ENCODE assay signal across 23 mouse cellular contexts in the genomic region with DNA sequence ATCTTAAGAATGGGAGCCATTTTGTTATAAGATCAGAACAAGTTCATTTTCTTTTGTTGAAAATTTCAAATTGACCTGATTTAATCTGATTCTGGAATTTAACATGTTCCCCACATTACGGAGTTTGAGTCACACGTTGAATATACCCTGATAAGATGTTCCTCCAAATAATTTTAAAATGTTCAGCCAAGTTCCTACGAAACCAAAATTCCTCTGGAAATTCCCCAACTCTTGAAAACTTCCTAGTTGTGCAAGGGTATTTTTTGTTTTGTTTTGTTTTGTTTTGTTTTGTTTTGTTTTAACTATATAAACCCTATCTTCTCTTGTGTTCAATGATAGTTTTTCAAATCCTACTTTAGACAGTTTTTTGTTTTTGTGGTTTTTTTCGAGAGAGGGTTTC. TPM values are rescaled to one million over a fixed set of nuclear protein-coding genes. Genes with fewer than 3 reads are reported as not detected.
DNase-seq lines count a peak whose midpoint lies in the region; ATAC-seq and TF ChIP-seq lines count a peak whose summit lies in the region.
"Had no signal": no experiment of that assay in that cellular context is flagged by ENCODE, and none has a peak within 500 bp of the region (broad histone marks: within the 10 kb centered on the region; RNA-seq: fewer than 3 reads in every experiment).

No protein-coding gene starts in this region.

- peak; percentile 55 to 59 for DNase-seq in heart, adult 18-20 months
- no peak for DNase-seq in liver
- DNase-seq in spleen, adult 2 months (ENCODE audit: low read depth in 1 of 2, low spot score in 2 of 2), result no peak
- no peak for DNase-seq in spleen, adult 12 weeks (ENCODE audit: low spot score)
- DNase-seq in skeletal muscle tissue, adult 2 months (ENCODE audit: low read depth, low spot score), result peak; percentile 18
- DNase-seq: adrenal gland, adult 8-10 months; cerebellum, adult 11-12 months; cerebellum, postnatal 10 days; heart, postnatal 4 days; kidney, adult 9 months; kidney, postnatal 14 days; right cerebral cortex, adult 18-20 months; thymus, postnatal 14 days had no signal

- TF ChIP-seq POLR2A in spleen, adult 2 months (IDR thresholded peaks at IDR 0.05; ENCODE audit: low read depth, low read length), result no peak

- H3K4me2 ChIP-seq in heart, embryonic 12.5 days, result no peak overlapping the region
- H3K4me2 ChIP-seq in liver, embryonic 12.5 days, result peak overlapping the region; percentile 61; the same call in 1 of the 2 replicates
- H3K4me2 ChIP-seq: midbrain, embryonic 12.5 days; neural tube, embryonic 15.5 days had no signal

- peaks cover 22% of the 10 kb centered on the region for H3K4me1 ChIP-seq in heart, embryonic 12.5 days (replicated peaks)
- peaks cover 71% of the 10 kb centered on the region for H3K4me1 ChIP-seq in liver, embryonic 12.5 days
- peaks cover 15% of the 10 kb centered on the region; the same call in 1 of the 2 replicates for H3K4me1 ChIP-seq in spleen, adult 2 months (ENCODE audit: control insufficient read depth, insufficient read depth, insufficient read length)

- H3K36me3 ChIP-seq in heart, embryonic 12.5 days, result peaks cover 20% of the 10 kb centered on the region
- peaks cover 31% of the 10 kb centered on the region for H3K36me3 ChIP-seq in liver, embryonic 12.5 days
- H3K36me3 ChIP-seq in spleen, adult 2 months (ENCODE audit: control insufficient read depth, insufficient read depth, low read length), result peaks cover 8% of the 10 kb centered on the region

- TF ChIP-seq CTCF in spleen, adult 2 months (IDR thresholded peaks at IDR 0.05; ENCODE audit: extremely low read depth, insufficient read depth, insufficient read length, insufficient replicate concordance), result no peak

- 85% methylated on average over 4 of the region's 4 CpGs for WGBS in heart, embryonic 12.5 days
- WGBS in liver, embryonic 12.5 days (ENCODE audit: insufficient replicate concordance), result 75% methylated on average over 4 of the region's 4 CpGs
- 79% methylated on average over 4 of the region's 4 CpGs for WGBS in spleen, adult 2 months

- no peak overlapping the region for H3K4me3 ChIP-seq in heart, embryonic 12.5 days
- no peak overlapping the region for H3K4me3 ChIP-seq in liver, embryonic 12.5 days
- no peak overlapping the region for H3K4me3 ChIP-seq in spleen, adult 2 months (ENCODE audit: extremely low read depth, insufficient read depth, insufficient read length)
- H3K4me3 ChIP-seq: embryonic facial prominence, embryonic 10.5 days; forebrain, embryonic 10.5 days; limb, embryonic 10.5 days; midbrain, embryonic 12.5 days; neural tube, embryonic 15.5 days had no signal

- H3K27ac ChIP-seq in heart, embryonic 12.5 days (ENCODE audit: poor library complexity, severe bottlenecking), result no peak overlapping the region
- H3K27ac ChIP-seq in liver, embryonic 12.5 days, result peak overlapping the region; percentile 74
- H3K27ac ChIP-seq in spleen, adult 2 months (ENCODE audit: insufficient read depth, low read length), result peak overlapping the region; percentile 27; the same call in 1 of the 2 replicates
- H3K27ac ChIP-seq: embryonic facial prominence, embryonic 10.5 days; forebrain, embryonic 10.5 days; hindbrain, embryonic 14.5 days; limb, embryonic 10.5 days; midbrain, embryonic 12.5 days; neural tube, embryonic 15.5 days had no signal

- H3K9ac ChIP-seq in heart, embryonic 12.5 days, result no peak overlapping the region
- no peak overlapping the region for H3K9ac ChIP-seq in liver, embryonic 12.5 days
- H3K9ac ChIP-seq: hindbrain, embryonic 14.5 days; midbrain, embryonic 12.5 days; neural tube, embryonic 15.5 days had no signal

- H3K27me3 ChIP-seq in heart, embryonic 12.5 days (replicated peaks), result no peaks in the 10 kb centered on the region
- no peaks in the 10 kb centered on the region for H3K27me3 ChIP-seq in liver, embryonic 12.5 days (replicated peaks)
- no peaks in the 10 kb centered on the region for H3K27me3 ChIP-seq in spleen, adult 2 months (ENCODE audit: control insufficient read depth, insufficient read depth, low read length)
- H3K27me3 ChIP-seq: midbrain, embryonic 12.5 days; neural tube, embryonic 15.5 days had no signal

- no peaks in the 10 kb centered on the region for H3K9me3 ChIP-seq in heart, embryonic 12.5 days (replicated peaks)
- H3K9me3 ChIP-seq in liver, embryonic 12.5 days (replicated peaks), result no peaks in the 10 kb centered on the region
- H3K9me3 ChIP-seq: embryonic facial prominence, embryonic 10.5 days; forebrain, embryonic 10.5 days; limb, embryonic 10.5 days; midbrain, embryonic 12.5 days; neural tube, embryonic 15.5 days had no signal

- ATAC-seq in heart, embryonic 12.5 days (ENCODE audit: insufficient number of reproducible peaks, low FRiP score), result no peak
- ATAC-seq in liver, embryonic 12.5 days, result no peak
- no peak for ATAC-seq in erythroid progenitor cell, adult 5-6 weeks (replicated peaks; ENCODE audit: low FRiP score, poor library complexity, severe bottlenecking)
- ATAC-seq: forebrain, embryonic 16.5 days had no signal

RNA-seq across cellular contexts. Expression of a gene that starts 8.2 kb away (rescaled TPM):
- 10 to 100 TPM; 25.4 to 29.4 TPM for total RNA-seq in heart, adult 18-20 months (2021)
- polyA plus RNA-seq in heart, embryonic 12.5 days (2016; fragmentation: Nextera tagmentation; extraction: Ambion mirVana), result 26.0 and 28.2 TPM in 2 replicates
- polyA plus RNA-seq in liver, embryonic 12.5 days (2016; fragmentation: Nextera tagmentation; extraction: Ambion mirVana), result 15.0 and 15.6 TPM in 2 replicates
- 16.4 and 17.7 TPM in 2 replicates for polyA plus RNA-seq in spleen, adult 2 months (2012; rRNA removed)
- 56.6 and 59.9 TPM in 2 replicates for total RNA-seq in erythroid progenitor cell, adult 5-6 weeks (2015; ENCODE audit: low replicate concordance)
- total RNA-seq in erythroid progenitor cell, adult 5-6 weeks (2017; ENCODE audit: low replicate concordance), result 45.6 and 63.0 TPM in 2 replicates

RNA-seq across cellular contexts. Expression of a gene that starts 44.3 kb away (rescaled TPM):
- total RNA-seq in heart, adult 18-20 months (2021), result 10 to 100 TPM in 1 of 2 experiments, 1 to 10 TPM in 1; 9.4 to 13.8 TPM
- 5.8 and 6.0 TPM in 2 replicates for polyA plus RNA-seq in heart, embryonic 12.5 days (2016; fragmentation: Nextera tagmentation; extraction: Ambion mirVana)
- 6.7 and 6.9 TPM in 2 replicates for polyA plus RNA-seq in liver, embryonic 12.5 days (2016; fragmentation: Nextera tagmentation; extraction: Ambion mirVana)
- polyA plus RNA-seq in spleen, adult 2 months (2012; rRNA removed), result 44.9 and 45.8 TPM in 2 replicates
- total RNA-seq in erythroid progenitor cell, adult 5-6 weeks (2015; ENCODE audit: low replicate concordance), result 6.7 and 12.3 TPM in 2 replicates
- 12.0 and 18.7 TPM in 2 replicates for total RNA-seq in erythroid progenitor cell, adult 5-6 weeks (2017; ENCODE audit: low replicate concordance)

Comparison
In these comparisons a context has a peak if more than half of its experiments do, and no peak if none do; other contexts are left out.
1. DNase-seq: peak in heart, adult 18-20 months (2 of 2) and skeletal muscle tissue, adult 2 months (single experiment); none in liver (single experiment), spleen, adult 2 months (0 of 2) and spleen, adult 12 weeks (single experiment).